Mouse (Mus musculus): ENCODE results near the gene Fam89b. TPM values are rescaled to one million over a fixed set of nuclear protein-coding genes. Genes with fewer than 3 reads are reported as not detected.
"Not testable (repeated sequence)": the region's sequence is repeated elsewhere in the genome, so short reads cannot be mapped to it uniquely, and the experiment has no call there.

The Fam89b gene
- polyA plus RNA-seq, 1 experiment: 56.1 TPM

- not testable (repeated sequence) for DNase-seq (ENCODE audit: extremely low spot score in 1 of 2, low spot score in 1 of 2)
Measured at GRCm38 (mm10) chr19:5686954-5687353, 42.5 kb downstream of the Fam89b start.

GRCm38 (mm10) chr19:5686437-5686836 lies 43.0 kb downstream of the Fam89b start:
- DNase-seq (ENCODE audit: extremely low spot score in 1 of 2, low spot score in 1 of 2): no peak

- no peak for DNase-seq (ENCODE audit: extremely low spot score in 1 of 2, low spot score in 1 of 2)
Measured at GRCm38 (mm10) chr19:5685861-5686260, 43.6 kb downstream of the Fam89b start.

- DNase-seq (ENCODE audit: extremely low spot score in 1 of 2, low spot score in 1 of 2): no peak
Measured at GRCm38 (mm10) chr19:5685431-5685830, 44.0 kb downstream of the Fam89b start.

GRCm38 (mm10) chr19:5684985-5685384 lies 44.5 kb downstream of the Fam89b start:
- no peak for DNase-seq (ENCODE audit: extremely low spot score in 1 of 2, low spot score in 1 of 2)

GRCm38 (mm10) chr19:5684236-5684635 lies 45.2 kb downstream of the Fam89b start:
- DNase-seq (ENCODE audit: extremely low spot score in 1 of 2, low spot score in 1 of 2): no peak

GRCm38 (mm10) chr19:5680432-5680831 lies 49.0 kb downstream of the Fam89b start:
- no peak for DNase-seq (ENCODE audit: extremely low spot score in 1 of 2, low spot score in 1 of 2)

Other genes with a start within 250 kb of the Fam89b start
- gene Mus81, start 241.3 kb downstream of the Fam89b start, polyA plus RNA-seq (2012; rRNA removed): 42.4 TPM in 2 replicates
- gene Cfl1, start 239.2 kb downstream of the Fam89b start, polyA plus RNA-seq (2012; rRNA removed): 1,335 and 1,444 TPM in 2 replicates
- gene 1700020D05Rik, start 225.9 kb downstream of the Fam89b start, polyA plus RNA-seq (2012; rRNA removed): 5.4 and 5.9 TPM in 2 replicates
- 152 and 164 TPM in 2 replicates for gene Snx32, start 219.1 kb downstream of the Fam89b start, polyA plus RNA-seq (2012; rRNA removed)
- gene Ovol1, start 169.0 kb downstream of the Fam89b start, polyA plus RNA-seq (2012; rRNA removed): 0.04 TPM in 2 replicates
- 2.5 and 2.8 TPM in 2 replicates for gene Ap5b1, start 161.6 kb downstream of the Fam89b start, polyA plus RNA-seq (2012; rRNA removed)
- gene Rnaseh2c, start 127.8 kb downstream of the Fam89b start, polyA plus RNA-seq (2012; rRNA removed): 50.2 and 56.5 TPM in 2 replicates
- 109 and 111 TPM in 2 replicates for gene Kat5, start 119.4 kb downstream of the Fam89b start, polyA plus RNA-seq (2012; rRNA removed)
- 32.6 and 33.4 TPM in 2 replicates for gene Rela, start 92.2 kb downstream of the Fam89b start, polyA plus RNA-seq (2012; rRNA removed)
- gene Sipa1, start 65.9 kb downstream of the Fam89b start, polyA plus RNA-seq (2012; rRNA removed): 18.0 and 24.0 TPM in 2 replicates
- 18.9 and 20.4 TPM in 2 replicates for gene Map3k11, start 40.9 kb downstream of the Fam89b start, polyA plus RNA-seq (2012; rRNA removed)
- gene Pcnx3, start 40.7 kb downstream of the Fam89b start, polyA plus RNA-seq (2012; rRNA removed): 68.4 and 72.5 TPM in 2 replicates
- 0.22 and 0.27 TPM in 2 replicates for gene Kcnk7, start 25.3 kb downstream of the Fam89b start, polyA plus RNA-seq (2012; rRNA removed)
- gene Ehbp1l1, start 3.3 kb downstream of the Fam89b start, polyA plus RNA-seq (2012; rRNA removed): 16.8 and 18.8 TPM in 2 replicates
- 81.5 and 87.8 TPM in 2 replicates for gene Ltbp3, start 11.3 kb upstream of the Fam89b start, polyA plus RNA-seq (2012; rRNA removed)
- gene Scyl1, start 41.8 kb upstream of the Fam89b start, polyA plus RNA-seq (2012; rRNA removed): 111 and 120 TPM in 2 replicates
- gene Frmd8, start 145.6 kb upstream of the Fam89b start, polyA plus RNA-seq (2012; rRNA removed): 13.1 and 15.6 TPM in 2 replicates
- gene Slc25a45, start 148.2 kb upstream of the Fam89b start, polyA plus RNA-seq (2012; rRNA removed): 7.8 and 8.7 TPM in 2 replicates
- 4.6 and 4.9 TPM in 2 replicates for gene Tigd3, start 164.5 kb upstream of the Fam89b start, polyA plus RNA-seq (2012; rRNA removed)
- gene Dpf2, start 183.4 kb upstream of the Fam89b start, polyA plus RNA-seq (2012; rRNA removed): 106 and 118 TPM in 2 replicates
- 7.7 and 9.1 TPM in 2 replicates for gene Cdc42ep2, start 195.2 kb upstream of the Fam89b start, polyA plus RNA-seq (2012; rRNA removed)
- 14.2 and 14.3 TPM in 2 replicates for gene Pola2, start 234.5 kb upstream of the Fam89b start, polyA plus RNA-seq (2012; rRNA removed)